Mouse (Mus musculus) urinary bladder, postnatal 10 days (tissue): Measurements from ENCODE around the gene Gm3106.
"Not testable (repeated sequence)": the region's sequence is repeated elsewhere in the genome, so short reads cannot be mapped to it uniquely, and the experiment has no call there.

Source experiments
- DNase-seq: peaks from one replicate; pipeline ENCODE4 v3.0.0; 2022; ENCODE audit warnings: low spot score

Gm3106 gene

DNA sequence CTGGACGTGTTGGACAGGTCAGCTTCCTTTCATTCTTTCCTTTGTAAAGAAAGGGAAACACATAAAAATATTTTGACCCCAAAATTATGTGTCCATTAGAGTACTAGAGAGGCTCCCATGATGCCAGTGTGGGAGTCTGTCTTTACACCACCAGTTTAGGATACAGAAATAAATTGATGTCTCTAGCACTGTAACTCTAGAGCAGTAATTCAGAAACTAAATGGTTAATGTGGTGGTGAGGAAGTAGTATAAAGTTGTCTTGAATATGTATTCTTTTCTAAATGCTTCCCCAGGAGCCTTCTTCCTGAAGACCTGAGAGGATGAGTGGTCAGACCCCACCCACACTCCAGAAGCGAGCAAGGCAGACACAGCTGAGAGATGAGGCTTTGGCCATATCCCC is at the start of gene Gm3106:
TSS of gene Gm3106 (plus strand) at position 301 of the 400 bp plus-strand sequence.
- not testable (repeated sequence) for DNase-seq
